Mouse (Mus musculus) midbrain, embryonic 13.5 days (tissue): Measurements from ENCODE around the gene Khdrbs1. TPM values are rescaled to one million over a fixed set of nuclear protein-coding genes. Genes with fewer than 3 reads are reported as not detected.
A peak's percentile ranks its signal among the peaks of the same experiment; 100 is the strongest.

Experiments
- ATAC-seq: fragments of 200-750 bp; cut with Nextera tagmentation; 2 replicates; pipeline ENCODE4 v1.8.0; 2017; ENCODE audit warnings: mild to moderate bottlenecking, moderate TSS enrichment, moderate library complexity
- H3K27ac ChIP-seq: fragments of 300-500 bp; sonication (generic); 2 replicates; pipeline ENCODE4 v1.5.1; 2015; ENCODE audit warnings: inconsistent platforms, mild to moderate bottlenecking, moderate library complexity
- H3K27me3 ChIP-seq: fragments of 300-500 bp; sonication (generic); 2 replicates; pipeline ENCODE4 v1.6.1; 2015; ENCODE audit warnings: mild to moderate bottlenecking, inconsistent platforms
- H3K36me3 ChIP-seq: fragments of 300-500 bp; sonication (generic); 2 replicates; pipeline ENCODE4 v1.6.1; 2015; ENCODE audit warnings: mild to moderate bottlenecking, inconsistent platforms
- H3K4me1 ChIP-seq: fragments of 300-500 bp; sonication (generic); replicated peaks from 2 replicates; pipeline ENCODE4 v1.6.1; 2015; ENCODE audit warnings: inconsistent platforms
- H3K4me2 ChIP-seq: fragments of 300-500 bp; sonication (generic); replicated peaks from 2 replicates; pipeline ENCODE4 v1.6.1; 2015; ENCODE audit warnings: moderate library complexity, mild to moderate bottlenecking, inconsistent platforms
- H3K4me3 ChIP-seq: fragments of 300-500 bp; sonication (generic); replicated peaks from 2 replicates; pipeline ENCODE4 v1.5.1; 2015; ENCODE audit warnings: mild to moderate bottlenecking, inconsistent platforms
- H3K9ac ChIP-seq: fragments of 300-500 bp; sonication (generic); replicated peaks from 2 replicates; pipeline ENCODE4 v1.6.1; 2015; ENCODE audit warnings: mild to moderate bottlenecking, inconsistent platforms
- H3K9me3 ChIP-seq: fragments of 300-500 bp; sonication (generic); 2 replicates; pipeline ENCODE4 v1.6.1; 2016; ENCODE audit warnings: mild to moderate bottlenecking, inconsistent platforms
- WGBS: fragments of 180-500 bp; shearing (Covaris S2); methylation state at CpG from one replicate; pipeline ENCODE4 v1.1.7; 2015; 5-methylcytosine and 5-hydroxymethylcytosine counted together
- polyA plus RNA-seq: library from polyadenylated mRNA; unstranded; fragments of >200 nt; fragmentation: Nextera tagmentation; extraction: Ambion mirVana; gene quantifications from 2 replicates; pipeline ENCODE4 v1.2.1, GENCODE M21; 2015

Khdrbs1 gene
- polyA plus RNA-seq: 180 and 182 TPM in 2 replicates

GRCm38 (mm10) chr4:129742232-129743009 is at the start of gene Khdrbs1:
Gene Khdrbs1 (minus strand): TSS chr4:129742303.
- no peaks in the 10 kb centered on the region for H3K27me3 ChIP-seq
- no peaks in the 10 kb centered on the region for H3K36me3 ChIP-seq
- peak within 1 kb of the TSS; percentile 99 for H3K27ac ChIP-seq
- peaks cover 36% of the 10 kb centered on the region for H3K4me1 ChIP-seq
- peak within 1 kb of the TSS; percentile 98 for H3K9ac ChIP-seq
- peak within 1 kb of the TSS; percentile 83 for H3K4me2 ChIP-seq
- ATAC-seq: peak; percentile 93
- no peaks in the 10 kb centered on the region for H3K9me3 ChIP-seq
- peak within 1 kb of the TSS; percentile 83 for H3K4me3 ChIP-seq
- under 1% methylated on average over 76 of the region's 76 CpGs for WGBS

- H3K4me2 ChIP-seq: no peak overlapping the region
- 0 out of 2 replicates have a peak, but pooled peaks cover 3% of the 10 kb centered on the region for H3K27me3 ChIP-seq
- H3K9ac ChIP-seq: no peak overlapping the region
- H3K9me3 ChIP-seq: no peaks in the 10 kb centered on the region
- 3% methylated on average over 1 of the region's 1 CpGs for WGBS
- no peak overlapping the region for H3K4me3 ChIP-seq
- H3K4me1 ChIP-seq: peaks cover 26% of the 10 kb centered on the region
- H3K27ac ChIP-seq: peak overlapping the region; percentile 54; the same call in 1 of the 2 replicates
- ATAC-seq: no peak
- H3K36me3 ChIP-seq: no peaks in the 10 kb centered on the region
Observed at GRCm38 (mm10) chr4:129791399-129791798, 49.3 kb upstream of the Khdrbs1 start.

- H3K36me3 ChIP-seq: no peaks in the 10 kb centered on the region
- no peak overlapping the region for H3K4me2 ChIP-seq
- no peaks in the 10 kb centered on the region for H3K9me3 ChIP-seq
- H3K27ac ChIP-seq: no peak overlapping the region
- H3K4me1 ChIP-seq: peaks cover 19% of the 10 kb centered on the region
- H3K9ac ChIP-seq: no peak overlapping the region
- no peak for ATAC-seq
- no peaks in the 10 kb centered on the region for H3K27me3 ChIP-seq
- H3K4me3 ChIP-seq: no peak overlapping the region
- 78% methylated on average over 3 of the region's 3 CpGs for WGBS
Observed at GRCm38 (mm10) chr4:129790475-129790874, 48.4 kb upstream of the Khdrbs1 start.

GRCm38 (mm10) chr4:129789635-129790034 is 47.5 kb upstream of the Khdrbs1 start:
- H3K9me3 ChIP-seq: no peaks in the 10 kb centered on the region
- peaks cover 11% of the 10 kb centered on the region for H3K4me1 ChIP-seq
- H3K27ac ChIP-seq: no peak overlapping the region
- no peaks in the 10 kb centered on the region for H3K36me3 ChIP-seq
- H3K27me3 ChIP-seq: no peaks in the 10 kb centered on the region
- 91% methylated on average over 2 of the region's 2 CpGs for WGBS
- no peak for ATAC-seq
- no peak overlapping the region for H3K4me3 ChIP-seq
- H3K4me2 ChIP-seq: no peak overlapping the region
- H3K9ac ChIP-seq: no peak overlapping the region

GRCm38 (mm10) chr4:129788693-129789092 is 46.6 kb upstream of the Khdrbs1 start:
- H3K9ac ChIP-seq: no peak overlapping the region
- no peak overlapping the region for H3K27ac ChIP-seq
- H3K36me3 ChIP-seq: no peaks in the 10 kb centered on the region
- ATAC-seq: no peak
- no peaks in the 10 kb centered on the region for H3K9me3 ChIP-seq
- 81% methylated on average over 8 of the region's 8 CpGs for whole genome bisulfite sequencing
- H3K4me3 ChIP-seq: no peak overlapping the region
- peaks cover 10% of the 10 kb centered on the region for H3K4me1 ChIP-seq
- H3K4me2 ChIP-seq: no peak overlapping the region
- H3K27me3 ChIP-seq: no peaks in the 10 kb centered on the region

GRCm38 (mm10) chr4:129785178-129785577 is 43.1 kb upstream of the Khdrbs1 start:
- no peaks in the 10 kb centered on the region for H3K9me3 ChIP-seq
- H3K9ac ChIP-seq: no peak overlapping the region
- H3K36me3 ChIP-seq: no peaks in the 10 kb centered on the region
- 3% methylated on average over 4 of the region's 4 CpGs for WGBS
- H3K27ac ChIP-seq: no peak overlapping the region
- H3K4me2 ChIP-seq: no peak overlapping the region
- no peaks in the 10 kb centered on the region for H3K27me3 ChIP-seq
- H3K4me3 ChIP-seq: no peak overlapping the region
- peak; percentile 24; the same call in 1 of the 2 replicates for ATAC-seq
- peaks cover 15% of the 10 kb centered on the region for H3K4me1 ChIP-seq

- no peak overlapping the region for H3K27ac ChIP-seq
- H3K9ac ChIP-seq: no peak overlapping the region
- ATAC-seq: no peak
- no peaks in the 10 kb centered on the region for H3K27me3 ChIP-seq
- 82% methylated on average over 5 of the region's 5 CpGs for WGBS
- no peaks in the 10 kb centered on the region for H3K36me3 ChIP-seq
- H3K9me3 ChIP-seq: no peaks in the 10 kb centered on the region
- H3K4me3 ChIP-seq: no peak overlapping the region
- no peak overlapping the region for H3K4me2 ChIP-seq
- H3K4me1 ChIP-seq: peaks cover 15% of the 10 kb centered on the region
Observed at GRCm38 (mm10) chr4:129783506-129783905, 41.4 kb upstream of the Khdrbs1 start.

GRCm38 (mm10) chr4:129782857-129783331 is 40.8 kb upstream of the Khdrbs1 start:
- ATAC-seq: no peak
- H3K36me3 ChIP-seq: no peaks in the 10 kb centered on the region
- no peaks in the 10 kb centered on the region for H3K27me3 ChIP-seq
- H3K4me3 ChIP-seq: no peak overlapping the region
- H3K4me1 ChIP-seq: peaks cover 15% of the 10 kb centered on the region
- peak overlapping the region; percentile 36; the same call in 1 of the 2 replicates for H3K27ac ChIP-seq
- no peak overlapping the region for H3K9ac ChIP-seq
- WGBS: 38% methylated on average over 3 of the region's 3 CpGs
- H3K9me3 ChIP-seq: no peaks in the 10 kb centered on the region
- H3K4me2 ChIP-seq: no peak overlapping the region

GRCm38 (mm10) chr4:129781881-129782675 is 40.0 kb upstream of the Khdrbs1 start:
- no peaks in the 10 kb centered on the region for H3K36me3 ChIP-seq
- no peaks in the 10 kb centered on the region for H3K27me3 ChIP-seq
- 0 out of 2 replicates have a peak, but pooled peaks have one; percentile 48 for ATAC-seq
- WGBS: 8% methylated on average over 4 of the region's 4 CpGs
- H3K9me3 ChIP-seq: no peaks in the 10 kb centered on the region
- no peak overlapping the region for H3K4me2 ChIP-seq
- 0 out of 2 replicates have a peak overlapping the region, but pooled peaks have one; percentile 1 for H3K9ac ChIP-seq
- H3K4me3 ChIP-seq: no peak overlapping the region
- H3K27ac ChIP-seq: peak overlapping the region; percentile 36; the same call in 1 of the 2 replicates
- H3K4me1 ChIP-seq: peaks cover 15% of the 10 kb centered on the region

GRCm38 (mm10) chr4:129771672-129772521 is 29.8 kb upstream of the Khdrbs1 start:
- Histone ChIP-seq H3K27me3 (peaks cover 7% of the 10 kb centered on the region; the same call in 1 of the 2 replicates), H3K9me3 (no peaks in the 10 kb centered on the region), H3K4me3 (0 out of 2 replicates have a peak overlapping the region, but pooled peaks have one; percentile 3), H3K4me1 (peaks cover 28% of the 10 kb centered on the region), H3K9ac (peak overlapping the region; percentile 4; the same call in 1 of the 2 replicates), H3K36me3 (no peaks in the 10 kb centered on the region), H3K27ac (peak overlapping the region; percentile 81), H3K4me2 (peak overlapping the region; percentile 41)
- peak; percentile 60; the same call in 1 of the 2 replicates for ATAC-seq
- 3% methylated on average over 21 of the region's 21 CpGs for WGBS

GRCm38 (mm10) chr4:129771314-129771671 is 29.2 kb upstream of the Khdrbs1 start:
- Histone ChIP-seq H3K27ac (peak overlapping the region; percentile 81), H3K9me3 (no peaks in the 10 kb centered on the region), H3K4me3 (0 out of 2 replicates have a peak overlapping the region, but pooled peaks have one; percentile 3), H3K9ac (0 out of 2 replicates have a peak overlapping the region, but pooled peaks have one; percentile 4), H3K27me3 (peaks cover 7% of the 10 kb centered on the region; the same call in 1 of the 2 replicates), H3K4me1 (peaks cover 28% of the 10 kb centered on the region), H3K36me3 (no peaks in the 10 kb centered on the region), H3K4me2 (peak overlapping the region; percentile 41)
- ATAC-seq: peak; percentile 27; the same call in 1 of the 2 replicates
- WGBS: 23% methylated on average over 7 of the region's 7 CpGs
